Mouse (Mus musculus) intestine, postnatal 0 days (tissue): Measurements from ENCODE around the gene Trim69. TPM values are rescaled to one million over a fixed set of nuclear protein-coding genes. Genes with fewer than 3 reads are reported as not detected.

Experiments used
- ATAC-seq: fragments of 200-750 bp; cut with Nextera tagmentation; 2 replicates; pipeline ENCODE4 v1.8.0; 2017; ENCODE audit warnings: mild to moderate bottlenecking, moderate TSS enrichment, moderate library complexity
- H3K27ac ChIP-seq: fragments of 300-500 bp; sonication (generic); 2 replicates; pipeline ENCODE4 v1.5.1; 2014; ENCODE audit warnings: mild to moderate bottlenecking, low read depth, low read length, moderate library complexity
- H3K27me3 ChIP-seq: fragments of 300-500 bp; sonication (generic); replicated peaks from 2 replicates; pipeline ENCODE4 v1.6.1; 2014; ENCODE audit warnings: low read length, mixed read lengths; ENCODE audit not compliant: control insufficient read depth, insufficient read depth
- H3K36me3 ChIP-seq: fragments of 300-500 bp; sonication (generic); 2 replicates; pipeline ENCODE4 v1.6.1; 2014; ENCODE audit warnings: mild to moderate bottlenecking, moderate library complexity; ENCODE audit not compliant: control insufficient read depth, insufficient read depth
- H3K4me1 ChIP-seq: fragments of 300-500 bp; sonication (generic); replicated peaks from 2 replicates; pipeline ENCODE4 v1.6.1; 2014; ENCODE audit warnings: antibody characterized with exemption, low read length, mixed read lengths; ENCODE audit not compliant: control insufficient read depth, insufficient read depth
- H3K4me2 ChIP-seq: fragments of 300-500 bp; sonication (generic); replicated peaks from 2 replicates; pipeline ENCODE4 v1.6.1; 2014; ENCODE audit warnings: low read depth, mild to moderate bottlenecking, moderate library complexity
- H3K4me3 ChIP-seq: fragments of 300-500 bp; sonication (generic); 2 replicates; pipeline ENCODE4 v1.5.1; 2014; ENCODE audit warnings: low read depth, low read length
- H3K9ac ChIP-seq: fragments of 300-500 bp; sonication (generic); 2 replicates; pipeline ENCODE4 v1.6.1; 2014; ENCODE audit warnings: mild to moderate bottlenecking, low read depth, low read length
- H3K9me3 ChIP-seq: fragments of 300-500 bp; sonication (generic); 2 replicates; pipeline ENCODE4 v1.6.1; 2016; ENCODE audit warnings: mixed run types; ENCODE audit not compliant: control insufficient read depth
- CTCF ChIP-seq: sonication (generic); IDR thresholded peaks from 2 replicates; pipeline ENCODE4 v1.5.1; 2016; ENCODE audit warnings: low read depth, mild to moderate bottlenecking, control low read depth, antibody characterized with exemption, moderate library complexity
- WGBS: fragments of 180-500 bp; shearing (Covaris S2); extraction: QIAGEN DNeasy Blood & Tissue Kit; methylation state at CpG from one replicate; pipeline ENCODE4 v1.1.7; 2014; 5-methylcytosine and 5-hydroxymethylcytosine counted together
- polyA plus RNA-seq: library from polyadenylated mRNA; unstranded; fragments of >200 nt; fragmentation: Nextera tagmentation; extraction: Ambion mirVana; gene quantifications from 2 replicates; pipeline ENCODE4 v1.2.1, GENCODE M21; 2015

The Trim69 gene
- polyA plus RNA-seq, 1 experiment from 2014 or later, result 0.10 TPM

GRCm38 (mm10) chr2:122163430-122164195, 3.1 kb downstream of the Trim69 start:
- H3K27ac ChIP-seq, result no peak overlapping the region
- H3K4me3 ChIP-seq, result no peak overlapping the region
- no peak overlapping the region for H3K9ac ChIP-seq
- H3K27me3 ChIP-seq, result no peaks in the 10 kb centered on the region
- no peaks in the 10 kb centered on the region for H3K36me3 ChIP-seq
- H3K4me2 ChIP-seq, result peak overlapping the region; percentile 35; the same call in 1 of the 2 replicates
- 73% methylated on average over 13 of the region's 13 CpGs for WGBS
- no peak for TF ChIP-seq CTCF
- H3K4me1 ChIP-seq, result no peaks in the 10 kb centered on the region; the same call in 1 of the 2 replicates
- ATAC-seq, result no peak; the same call in 1 of the 2 replicates
- H3K9me3 ChIP-seq, result no peaks in the 10 kb centered on the region

GRCm38 (mm10) chr2:122164293-122164692, 3.8 kb downstream of the Trim69 start:
- Histone ChIP-seq H3K4me1 (no peaks in the 10 kb centered on the region; the same call in 1 of the 2 replicates), H3K36me3 (no peaks in the 10 kb centered on the region), H3K27me3 (no peaks in the 10 kb centered on the region), H3K9ac (no peak overlapping the region), H3K27ac (no peak overlapping the region), H3K4me3 (no peak overlapping the region), H3K9me3 (no peaks in the 10 kb centered on the region), H3K4me2 (peak overlapping the region; percentile 35)
- 75% methylated on average over 11 of the region's 11 CpGs for WGBS
- peak; percentile 66 for ATAC-seq
- TF ChIP-seq CTCF, result no peak

GRCm38 (mm10) chr2:122171292-122171691, 10.8 kb downstream of the Trim69 start:
- no peak overlapping the region for H3K4me3 ChIP-seq
- no peak for ATAC-seq
- H3K27ac ChIP-seq, result no peak overlapping the region
- WGBS, result 76% methylated on average over 6 of the region's 6 CpGs
- no peaks in the 10 kb centered on the region for H3K27me3 ChIP-seq
- H3K9ac ChIP-seq, result no peak overlapping the region
- TF ChIP-seq CTCF, result no peak
- H3K36me3 ChIP-seq, result no peaks in the 10 kb centered on the region
- H3K9me3 ChIP-seq, result no peaks in the 10 kb centered on the region
- no peak overlapping the region for H3K4me2 ChIP-seq
- H3K4me1 ChIP-seq, result no peaks in the 10 kb centered on the region

- H3K4me3 ChIP-seq, result no peak overlapping the region
- WGBS, result 94% methylated on average over 2 of the region's 2 CpGs
- H3K4me1 ChIP-seq, result no peaks in the 10 kb centered on the region
- no peak overlapping the region for H3K9ac ChIP-seq
- no peaks in the 10 kb centered on the region for H3K27me3 ChIP-seq
- no peak overlapping the region for H3K4me2 ChIP-seq
- TF ChIP-seq CTCF, result no peak
- H3K36me3 ChIP-seq, result no peaks in the 10 kb centered on the region
- ATAC-seq, result no peak
- no peak overlapping the region for H3K27ac ChIP-seq
- no peaks in the 10 kb centered on the region for H3K9me3 ChIP-seq
These were observed 11.7 kb downstream of the Trim69 start for GRCm38 (mm10) chr2:122172188-122172587.

- Histone ChIP-seq H3K9me3 (no peaks in the 10 kb centered on the region), H3K4me1 (no peaks in the 10 kb centered on the region), H3K9ac (no peak overlapping the region), H3K36me3 (no peaks in the 10 kb centered on the region), H3K4me2 (no peak overlapping the region), H3K4me3 (no peak overlapping the region), H3K27me3 (no peaks in the 10 kb centered on the region), H3K27ac (no peak overlapping the region)
- ATAC-seq, result no peak
- no peak for TF ChIP-seq CTCF
- WGBS, result 69% methylated on average over 8 of the region's 8 CpGs
These were observed 19.7 kb downstream of the Trim69 start for GRCm38 (mm10) chr2:122180051-122180822.

GRCm38 (mm10) chr2:122185086-122185485, 24.6 kb downstream of the Trim69 start:
- Histone ChIP-seq H3K9ac (no peak overlapping the region), H3K4me1 (no peaks in the 10 kb centered on the region)

More at GRCm38 (mm10) chr2:122185086-122185485, 24.6 kb downstream of the Trim69 start:
- 91% methylated on average over 4 of the region's 4 CpGs for WGBS
- H3K36me3 ChIP-seq, result no peaks in the 10 kb centered on the region
- H3K27me3 ChIP-seq, result no peaks in the 10 kb centered on the region
- TF ChIP-seq CTCF, result no peak
- ATAC-seq, result no peak
- H3K27ac ChIP-seq, result no peak overlapping the region
- H3K4me3 ChIP-seq, result no peak overlapping the region
- H3K9me3 ChIP-seq, result no peaks in the 10 kb centered on the region
- H3K4me2 ChIP-seq, result no peak overlapping the region
